Mouse (Mus musculus): Measurements from ENCODE around the gene Zfp790. TPM values are rescaled to one million over a fixed set of nuclear protein-coding genes. Genes with fewer than 3 reads are reported as not detected.

Gene Zfp790
- polyA plus RNA-seq, 1 experiment from 2014 or later, result 19.0 TPM

DNA sequence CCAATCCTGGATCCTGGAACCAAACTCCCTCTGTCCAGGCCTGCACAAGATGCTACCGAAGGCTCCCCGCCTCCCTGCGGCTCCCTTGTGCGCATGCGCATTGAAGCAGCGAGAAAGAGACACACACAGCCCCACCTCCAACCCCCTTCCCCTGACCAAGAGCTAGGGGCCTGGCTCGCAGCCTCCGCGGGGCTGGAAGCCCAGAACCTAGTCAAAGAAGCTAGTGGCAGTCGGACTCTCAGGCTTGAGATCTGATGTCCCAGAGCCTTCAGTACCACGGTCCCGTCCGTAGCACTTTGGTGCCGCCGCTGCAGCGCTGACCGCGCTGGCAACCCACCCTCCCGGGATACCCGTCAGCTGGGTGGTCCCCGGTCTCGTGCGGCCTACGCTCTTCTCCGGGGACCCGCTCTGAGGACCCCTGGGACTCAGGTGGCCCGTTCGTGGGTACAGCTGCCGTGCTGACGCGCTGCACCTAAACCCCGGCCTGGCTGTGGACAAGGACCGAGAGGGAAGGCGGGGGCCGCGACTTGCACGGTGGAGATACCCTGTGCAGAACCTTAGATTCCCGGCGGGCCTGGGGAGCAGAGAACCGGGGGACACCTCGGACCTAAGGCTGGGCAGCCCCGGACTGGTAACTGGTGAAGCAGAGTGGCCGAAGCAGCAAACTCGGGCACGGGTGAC, 31.9 kb upstream of the Zfp790 start, which contains the start of gene Zfp30:
Gene Zfp30, plus strand, starts transcription at position 128 of the 681 bp plus-strand sequence.
- Histone ChIP-seq H3K36me3 (ENCODE audit: control insufficient read depth, insufficient read depth, low read length) (no peaks in the 10 kb centered on the region), H3K4me1 (replicated peaks; ENCODE audit: control insufficient read depth, insufficient read depth, low read length) (peaks cover 8% of the 10 kb centered on the region; the same call in 1 of the 2 replicates), H3K27me3 (ENCODE audit: control insufficient read depth, insufficient read depth, low read length) (no peaks in the 10 kb centered on the region), H3K9me3 (ENCODE audit: control insufficient read depth, low read length) (no peaks in the 10 kb centered on the region), H3K4me2 (ENCODE audit: low read depth, low read length, severe bottlenecking) (peak within 1 kb of the TSS; percentile 80), H3K4me3 (ENCODE audit: low read depth, low read length) (peak within 1 kb of the TSS; percentile 76), H3K27ac (ENCODE audit: low read depth, low read length) (peak within 1 kb of the TSS; percentile 78), H3K9ac (ENCODE audit: low read length) (peak within 1 kb of the TSS; percentile 90)
- ATAC-seq (replicated peaks; ENCODE audit: low FRiP score) (peak; percentile 98), DNase-seq (ENCODE audit: low spot score) (peak; percentile 95)
- WGBS, result under 1% methylated on average over 45 of the region's 45 CpGs

DNA sequence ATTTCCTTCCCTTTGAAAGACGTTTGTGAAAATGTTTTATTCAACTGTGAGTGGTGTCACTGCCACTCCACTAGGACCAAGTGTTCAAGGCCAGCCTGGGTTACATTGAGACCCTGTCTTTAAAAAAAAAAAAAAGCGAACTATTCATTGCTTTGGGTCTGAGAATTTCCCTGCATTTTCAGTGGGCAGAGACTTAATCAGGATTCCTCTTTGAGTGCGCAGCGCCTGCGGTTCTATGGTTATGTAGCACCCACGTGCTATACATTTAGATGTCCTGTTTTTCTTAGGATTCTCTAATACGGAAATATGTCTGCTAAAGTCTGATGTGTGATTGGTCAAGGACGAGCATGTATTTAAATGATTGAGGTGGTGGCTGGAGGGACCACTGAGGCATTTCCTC, 30.9 kb upstream of the Zfp790 start:
- Histone ChIP-seq H3K4me1 (replicated peaks; ENCODE audit: control insufficient read depth, insufficient read depth, low read length) (peaks cover 8% of the 10 kb centered on the region; the same call in 1 of the 2 replicates), H3K9me3 (ENCODE audit: control insufficient read depth, low read length) (no peaks in the 10 kb centered on the region), H3K27ac (ENCODE audit: low read depth, low read length) (no peak overlapping the region), H3K36me3 (ENCODE audit: control insufficient read depth, insufficient read depth, low read length) (peaks cover 5% of the 10 kb centered on the region; the same call in 1 of the 2 replicates), H3K4me3 (ENCODE audit: low read depth, low read length) (peak overlapping the region; percentile 76), H3K27me3 (ENCODE audit: control insufficient read depth, insufficient read depth, low read length) (no peaks in the 10 kb centered on the region), H3K9ac (ENCODE audit: low read length) (peak overlapping the region; percentile 50), H3K4me2 (ENCODE audit: low read depth, low read length, severe bottlenecking) (peak overlapping the region; percentile 80)
- 68% methylated on average over 8 of the region's 8 CpGs for WGBS
- DNase-seq (ENCODE audit: low spot score), result no peak
- no peak for ATAC-seq (replicated peaks; ENCODE audit: low FRiP score)

DNA sequence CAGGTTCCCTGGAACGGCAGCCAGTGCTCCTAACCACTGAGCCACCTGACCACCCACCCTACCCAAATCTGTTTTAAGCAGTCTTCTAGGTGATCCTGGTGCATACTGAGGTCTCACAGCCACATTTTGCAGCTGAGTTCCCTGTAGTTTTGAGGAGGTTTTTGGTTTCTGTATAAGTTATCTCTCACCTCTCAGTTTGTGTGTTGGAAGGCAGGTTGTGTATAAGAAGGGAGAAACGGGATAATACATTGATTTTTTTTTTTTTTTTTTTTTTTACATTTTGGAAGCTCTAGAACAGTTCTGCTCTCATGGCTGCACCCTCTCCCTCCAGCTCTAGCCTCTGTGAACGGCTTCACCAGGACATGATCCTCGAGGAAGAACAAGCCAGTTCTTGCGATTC, 30.0 kb upstream of the Zfp790 start:
- Histone ChIP-seq H3K4me2 (ENCODE audit: low read depth, low read length, severe bottlenecking) (peak overlapping the region; percentile 80), H3K27ac (ENCODE audit: low read depth, low read length) (no peak overlapping the region), H3K9me3 (ENCODE audit: control insufficient read depth, low read length) (no peaks in the 10 kb centered on the region), H3K4me1 (replicated peaks; ENCODE audit: control insufficient read depth, insufficient read depth, low read length) (peaks cover 8% of the 10 kb centered on the region; the same call in 1 of the 2 replicates), H3K36me3 (ENCODE audit: control insufficient read depth, insufficient read depth, low read length) (peaks cover 5% of the 10 kb centered on the region; the same call in 1 of the 2 replicates), H3K27me3 (ENCODE audit: control insufficient read depth, insufficient read depth, low read length) (no peaks in the 10 kb centered on the region), H3K4me3 (ENCODE audit: low read depth, low read length) (peak overlapping the region; percentile 76), H3K9ac (ENCODE audit: low read length) (no peak overlapping the region; the same call in 1 of the 2 replicates)
- ATAC-seq (replicated peaks; ENCODE audit: low FRiP score) (no peak), DNase-seq (ENCODE audit: low spot score) (no peak)
- WGBS, result 85% methylated on average over 5 of the region's 5 CpGs

DNA sequence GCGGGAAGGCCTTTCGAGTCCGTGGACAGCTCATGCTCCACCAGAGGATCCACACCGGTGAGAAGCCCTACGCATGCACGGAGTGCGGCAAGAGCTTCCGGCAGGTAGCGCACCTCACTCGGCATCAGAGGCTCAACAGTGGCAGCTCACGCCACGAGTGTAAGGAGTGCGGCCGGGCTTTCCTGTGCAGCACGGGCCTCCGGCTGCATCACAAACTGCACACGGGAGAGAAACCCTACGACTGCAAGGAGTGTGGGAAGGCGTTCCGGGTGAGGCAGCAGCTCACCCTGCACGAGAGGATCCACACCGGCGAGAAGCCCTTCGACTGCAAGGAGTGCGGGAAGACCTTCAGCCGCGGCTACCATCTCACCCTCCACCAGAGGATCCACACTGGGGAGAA, 23.0 kb upstream of the Zfp790 start:
- ATAC-seq (replicated peaks; ENCODE audit: low FRiP score), result no peak
- no peak overlapping the region for H3K4me2 ChIP-seq (ENCODE audit: low read depth, low read length, severe bottlenecking)
- no peaks in the 10 kb centered on the region; the same call in 1 of the 2 replicates for H3K27me3 ChIP-seq (ENCODE audit: control insufficient read depth, insufficient read depth, low read length)
- no peaks in the 10 kb centered on the region for H3K9me3 ChIP-seq (ENCODE audit: control insufficient read depth, low read length)
- no peak overlapping the region for H3K4me3 ChIP-seq (ENCODE audit: low read depth, low read length)
- WGBS, result 28% methylated on average over 27 of the region's 27 CpGs
- no peak overlapping the region for H3K27ac ChIP-seq (ENCODE audit: low read depth, low read length)
- H3K4me1 ChIP-seq (replicated peaks; ENCODE audit: control insufficient read depth, insufficient read depth, low read length), result no peaks in the 10 kb centered on the region
- peaks cover 12% of the 10 kb centered on the region; the same call in 1 of the 2 replicates for H3K36me3 ChIP-seq (ENCODE audit: control insufficient read depth, insufficient read depth, low read length)
- DNase-seq (ENCODE audit: low spot score), result no peak
- no peak overlapping the region for H3K9ac ChIP-seq (ENCODE audit: low read length)

DNA sequence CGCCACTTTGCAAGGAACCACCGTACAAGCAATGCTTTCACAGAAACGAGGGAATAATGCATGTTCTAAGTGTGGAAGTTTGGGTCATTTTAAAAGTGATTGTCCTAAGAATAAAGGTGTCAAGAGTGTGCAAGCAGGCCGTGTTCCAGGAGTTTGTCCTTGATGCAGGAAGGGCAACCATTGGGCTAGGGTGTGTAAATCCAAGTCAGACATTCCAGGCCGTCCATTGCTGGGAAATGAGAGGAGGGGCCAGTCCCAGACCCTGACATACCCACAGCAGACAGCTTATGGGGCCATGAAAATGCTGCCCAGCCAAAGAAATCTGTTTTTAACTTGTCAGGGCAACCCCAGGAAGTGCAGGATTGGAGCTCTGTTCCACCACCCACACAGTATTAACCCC, 8.9 kb upstream of the Zfp790 start:
- Histone ChIP-seq H3K27me3 (ENCODE audit: control insufficient read depth, insufficient read depth, low read length) (no peaks in the 10 kb centered on the region), H3K4me2 (ENCODE audit: low read depth, low read length, severe bottlenecking) (no peak overlapping the region), H3K4me3 (ENCODE audit: low read depth, low read length) (no peak overlapping the region), H3K9ac (ENCODE audit: low read length) (no peak overlapping the region), H3K9me3 (ENCODE audit: control insufficient read depth, low read length) (no peaks in the 10 kb centered on the region), H3K4me1 (replicated peaks; ENCODE audit: control insufficient read depth, insufficient read depth, low read length) (no peaks in the 10 kb centered on the region), H3K36me3 (ENCODE audit: control insufficient read depth, insufficient read depth, low read length) (no peaks in the 10 kb centered on the region), H3K27ac (ENCODE audit: low read depth, low read length) (no peak overlapping the region)
- ATAC-seq (replicated peaks; ENCODE audit: low FRiP score) (no peak), DNase-seq (ENCODE audit: low spot score) (no peak)
- WGBS, result 76% methylated on average over 5 of the region's 5 CpGs

DNA sequence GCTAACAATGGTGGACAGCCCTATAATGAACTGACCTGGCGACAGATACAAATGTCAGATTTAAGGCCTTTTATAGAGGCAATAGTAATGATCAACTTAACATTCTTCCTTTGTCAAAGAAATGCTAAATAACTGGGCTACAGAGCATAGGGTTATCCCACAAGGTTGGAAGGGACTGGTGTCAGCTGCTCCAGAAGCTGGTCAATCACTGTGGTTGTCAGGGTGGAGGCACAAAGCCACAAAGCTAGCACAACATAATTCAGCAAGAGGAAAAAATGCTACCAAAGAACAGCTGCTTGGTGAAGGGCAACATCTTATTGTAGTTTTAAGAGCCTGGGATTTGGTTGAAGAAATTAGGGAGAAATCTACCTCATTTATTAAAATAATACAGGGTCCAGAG, 3.7 kb upstream of the Zfp790 start:
- no peak overlapping the region for H3K4me3 ChIP-seq (ENCODE audit: low read depth, low read length)
- DNase-seq (ENCODE audit: low spot score), result no peak
- H3K9ac ChIP-seq (ENCODE audit: low read length), result no peak overlapping the region
- no peak overlapping the region for H3K4me2 ChIP-seq (ENCODE audit: low read depth, low read length, severe bottlenecking)
- no peak for ATAC-seq (replicated peaks; ENCODE audit: low FRiP score)
- no peaks in the 10 kb centered on the region for H3K9me3 ChIP-seq (ENCODE audit: control insufficient read depth, low read length)
- H3K27me3 ChIP-seq (ENCODE audit: control insufficient read depth, insufficient read depth, low read length), result no peaks in the 10 kb centered on the region
- 93% methylated on average over 1 of the region's 1 CpGs for WGBS
- no peak overlapping the region for H3K27ac ChIP-seq (ENCODE audit: low read depth, low read length)
- H3K36me3 ChIP-seq (ENCODE audit: control insufficient read depth, insufficient read depth, low read length), result no peaks in the 10 kb centered on the region
- H3K4me1 ChIP-seq (replicated peaks; ENCODE audit: control insufficient read depth, insufficient read depth, low read length), result peaks cover 5% of the 10 kb centered on the region; the same call in 1 of the 2 replicates

DNA sequence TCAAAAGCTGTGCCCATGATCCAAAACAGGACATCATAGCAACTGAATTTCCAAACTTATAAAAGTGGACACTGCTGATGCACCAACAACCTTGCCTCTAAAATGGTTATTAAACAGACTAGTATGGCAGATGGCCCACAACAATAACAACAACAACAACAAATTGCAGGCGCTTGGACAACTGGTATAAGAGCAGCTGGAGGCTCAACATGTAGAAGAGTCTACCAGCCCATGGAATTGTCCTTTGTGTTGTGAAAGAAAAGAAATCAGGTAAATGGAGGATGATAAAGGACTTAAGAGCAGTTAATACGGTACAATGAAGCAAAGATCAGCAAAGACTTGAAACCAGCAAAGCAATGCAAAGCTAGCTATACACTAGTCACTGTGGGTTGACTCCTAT, 1.5 kb upstream of the Zfp790 start:
- no peak for DNase-seq (ENCODE audit: low spot score)
- 90% methylated on average over 2 of the region's 2 CpGs for WGBS
- no peak overlapping the region for H3K9ac ChIP-seq (ENCODE audit: low read length)
- no peak overlapping the region for H3K27ac ChIP-seq (ENCODE audit: low read depth, low read length)
- no peaks in the 10 kb centered on the region for H3K36me3 ChIP-seq (ENCODE audit: control insufficient read depth, insufficient read depth, low read length)
- no peaks in the 10 kb centered on the region for H3K27me3 ChIP-seq (ENCODE audit: control insufficient read depth, insufficient read depth, low read length)
- H3K4me2 ChIP-seq (ENCODE audit: low read depth, low read length, severe bottlenecking), result no peak overlapping the region
- no peak for ATAC-seq (replicated peaks; ENCODE audit: low FRiP score)
- no peaks in the 10 kb centered on the region for H3K9me3 ChIP-seq (ENCODE audit: control insufficient read depth, low read length)
- peaks cover 8% of the 10 kb centered on the region; the same call in 1 of the 2 replicates for H3K4me1 ChIP-seq (replicated peaks; ENCODE audit: control insufficient read depth, insufficient read depth, low read length)
- H3K4me3 ChIP-seq (ENCODE audit: low read depth, low read length), result no peak overlapping the region

DNA sequence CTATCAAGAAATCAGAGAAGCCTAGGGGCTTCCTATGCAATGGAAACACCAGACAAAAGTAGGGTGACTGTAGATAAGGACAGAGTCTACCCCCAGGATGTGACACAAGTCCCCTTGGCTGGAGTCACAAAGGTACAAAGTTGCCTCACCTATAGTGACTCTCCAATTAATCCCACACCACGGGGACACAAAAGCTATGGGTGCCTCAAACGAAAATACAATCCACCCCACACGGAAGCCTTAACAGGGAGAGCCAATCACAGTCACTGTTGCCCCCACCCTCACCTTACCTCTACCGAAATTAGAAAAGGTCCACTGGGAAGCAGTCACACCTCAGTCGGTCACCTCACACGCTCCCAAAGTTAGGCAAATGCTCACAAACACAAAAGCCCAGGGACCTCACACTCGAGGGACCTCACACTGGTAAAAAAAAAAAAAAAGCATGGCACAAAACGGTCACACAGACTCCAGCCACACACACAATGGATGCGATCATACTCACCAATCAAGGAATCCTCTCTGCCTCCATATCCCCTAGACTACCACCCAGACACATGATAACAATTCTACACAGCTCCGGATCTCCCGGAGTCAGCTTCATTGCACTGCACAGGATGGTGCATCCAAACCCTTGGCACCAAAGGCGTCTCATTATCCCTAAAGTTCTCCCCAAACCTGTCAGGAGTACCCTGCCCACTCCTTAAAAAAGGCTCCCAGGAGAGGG, 691 bp upstream of the Zfp790 start:
- 2% methylated on average over 12 of the region's 12 CpGs for WGBS

More for the DNA sequence above, 691 bp upstream of the Zfp790 start:
- peak overlapping the region; percentile 72 for H3K9ac ChIP-seq (ENCODE audit: low read length)
- no peaks in the 10 kb centered on the region for H3K9me3 ChIP-seq (ENCODE audit: control insufficient read depth, low read length)
- peak overlapping the region; percentile 66 for H3K4me3 ChIP-seq (ENCODE audit: low read depth, low read length)
- peaks cover 9% of the 10 kb centered on the region; the same call in 1 of the 2 replicates for H3K4me1 ChIP-seq (replicated peaks; ENCODE audit: control insufficient read depth, insufficient read depth, low read length)
- no peaks in the 10 kb centered on the region for H3K36me3 ChIP-seq (ENCODE audit: control insufficient read depth, insufficient read depth, low read length)
- no peak overlapping the region for H3K27ac ChIP-seq (ENCODE audit: low read depth, low read length)
- no peak for DNase-seq (ENCODE audit: low spot score)
- H3K27me3 ChIP-seq (ENCODE audit: control insufficient read depth, insufficient read depth, low read length), result no peaks in the 10 kb centered on the region
- peak; percentile 39 for ATAC-seq (replicated peaks; ENCODE audit: low FRiP score)
- peak overlapping the region; percentile 83 for H3K4me2 ChIP-seq (ENCODE audit: low read depth, low read length, severe bottlenecking)
